Mouse (Mus musculus) hindbrain, embryonic 11.5 days (tissue): ENCODE data around the gene Prss33. TPM values are rescaled to one million over a fixed set of nuclear protein-coding genes. Genes with fewer than 3 reads are reported as not detected.

Experiments used
- ATAC-seq: fragments of 200-750 bp; cut with Nextera tagmentation; 2 replicates; pipeline ENCODE4 v1.8.0; 2017; ENCODE audit warnings: mild to moderate bottlenecking, moderate TSS enrichment, moderate library complexity; ENCODE audit not compliant: low FRiP score
- DNase-seq: peaks from one replicate; pipeline ENCODE4 v3.0.0-alpha.2; 2015; ENCODE audit warnings: low spot score
- H3K27ac ChIP-seq: fragments of 300-500 bp; sonication (generic); 2 replicates; pipeline ENCODE4 v1.5.1; 2014; ENCODE audit warnings: mild to moderate bottlenecking, low read depth, low read length
- H3K27me3 ChIP-seq: fragments of 300-500 bp; sonication (generic); 2 replicates; pipeline ENCODE4 v1.6.1; 2014; ENCODE audit warnings: mild to moderate bottlenecking, low read length, moderate library complexity, mixed read lengths; ENCODE audit not compliant: control insufficient read depth, insufficient read depth
- H3K36me3 ChIP-seq: fragments of 300-500 bp; sonication (generic); 2 replicates; pipeline ENCODE4 v1.6.1; 2014; ENCODE audit warnings: mild to moderate bottlenecking, low read length, moderate library complexity, mixed read lengths; ENCODE audit not compliant: control insufficient read depth, insufficient read depth
- H3K4me1 ChIP-seq: fragments of 300-500 bp; sonication (generic); replicated peaks from 2 replicates; pipeline ENCODE4 v1.6.1; 2014; ENCODE audit warnings: low read length, mixed read lengths; ENCODE audit not compliant: control insufficient read depth, insufficient read depth
- H3K4me2 ChIP-seq: fragments of 300-500 bp; sonication (generic); replicated peaks from 2 replicates; pipeline ENCODE4 v1.6.1; 2014; ENCODE audit warnings: mild to moderate bottlenecking, low read depth, low read length
- H3K4me3 ChIP-seq: fragments of 300-500 bp; sonication (generic); 2 replicates; pipeline ENCODE4 v1.5.1; 2014; ENCODE audit warnings: low read depth, low read length
- H3K9ac ChIP-seq: fragments of 300-500 bp; sonication (generic); 2 replicates; pipeline ENCODE4 v1.6.1; 2014; ENCODE audit warnings: low read depth, low read length
- H3K9me3 ChIP-seq: fragments of 300-500 bp; sonication (generic); 2 replicates; pipeline ENCODE4 v1.6.1; 2016; ENCODE audit warnings: low read length; ENCODE audit not compliant: control insufficient read depth
- WGBS: fragments of 180-500 bp; shearing (Covaris S2); extraction: QIAGEN DNeasy Blood & Tissue Kit; methylation state at CpG from one replicate; pipeline ENCODE4 v1.1.7; 2014; 5-methylcytosine and 5-hydroxymethylcytosine counted together
- polyA plus RNA-seq: library from polyadenylated mRNA; unstranded; fragments of >200 nt; fragmentation: Nextera tagmentation; extraction: Ambion mirVana; gene quantifications from 2 replicates; pipeline ENCODE4 v1.2.1, GENCODE M21; 2014

The Prss33 gene
- polyA plus RNA-seq, 1 experiment from 2014 or later: not detected

GRCm38 (mm10) chr17:23802746-23803365 lies 33.0 kb downstream of the Prss33 start:
- Histone ChIP-seq H3K4me2 (peak overlapping the region; percentile 68), H3K36me3 (no peaks in the 10 kb centered on the region), H3K4me1 (no peaks in the 10 kb centered on the region), H3K4me3 (peak overlapping the region; percentile 100), H3K9me3 (no peaks in the 10 kb centered on the region), H3K27me3 (no peaks in the 10 kb centered on the region), H3K27ac (peak overlapping the region; percentile 96), H3K9ac (peak overlapping the region; percentile 95)
- ATAC-seq (peak; percentile 99), DNase-seq (peak; percentile 98)
- WGBS: under 1% methylated on average over 60 of the region's 60 CpGs

GRCm38 (mm10) chr17:23801627-23802026 lies 34.2 kb downstream of the Prss33 start:
- Histone ChIP-seq H3K4me2 (no peak overlapping the region), H3K4me1 (no peaks in the 10 kb centered on the region), H3K27ac (no peak overlapping the region), H3K9me3 (no peaks in the 10 kb centered on the region), H3K27me3 (no peaks in the 10 kb centered on the region), H3K9ac (no peak overlapping the region), H3K36me3 (no peaks in the 10 kb centered on the region), H3K4me3 (no peak overlapping the region)
- 91% methylated on average over 10 of the region's 10 CpGs for WGBS
- no peak for ATAC-seq
- DNase-seq: no peak

- Histone ChIP-seq H3K4me2 (no peak overlapping the region), H3K36me3 (no peaks in the 10 kb centered on the region), H3K9me3 (no peaks in the 10 kb centered on the region), H3K27ac (no peak overlapping the region), H3K9ac (no peak overlapping the region), H3K4me1 (no peaks in the 10 kb centered on the region), H3K4me3 (no peak overlapping the region), H3K27me3 (no peaks in the 10 kb centered on the region)
- WGBS: 77% methylated on average over 7 of the region's 7 CpGs
- no peak for ATAC-seq
- DNase-seq: no peak
Observed at GRCm38 (mm10) chr17:23797316-23797715, 38.5 kb downstream of the Prss33 start.

GRCm38 (mm10) chr17:23795323-23795722 lies 40.5 kb downstream of the Prss33 start:
- WGBS: 95% methylated on average over 8 of the region's 8 CpGs
- Histone ChIP-seq H3K4me2 (no peak overlapping the region), H3K9me3 (no peaks in the 10 kb centered on the region), H3K4me3 (no peak overlapping the region), H3K27me3 (no peaks in the 10 kb centered on the region), H3K4me1 (no peaks in the 10 kb centered on the region), H3K36me3 (no peaks in the 10 kb centered on the region), H3K9ac (no peak overlapping the region), H3K27ac (no peak overlapping the region)
- ATAC-seq (no peak), DNase-seq (no peak)

- no peak for ATAC-seq
Observed at GRCm38 (mm10) chr17:23791079-23791357, 44.8 kb downstream of the Prss33 start.

GRCm38 (mm10) chr17:23790269-23791078 lies 45.4 kb downstream of the Prss33 start, which contains the start of gene Srrm2:
TSS of gene Srrm2 (plus strand) at chr17:23790532.
- ATAC-seq (peak; percentile 73), DNase-seq (peak; percentile 80)
- Histone ChIP-seq H3K4me2 (peak within 1 kb of the TSS; percentile 73), H3K9ac (peak within 1 kb of the TSS; percentile 79), H3K36me3 (no peaks in the 10 kb centered on the region), H3K27ac (peak within 1 kb of the TSS; percentile 84), H3K27me3 (no peaks in the 10 kb centered on the region), H3K4me3 (peak within 1 kb of the TSS; percentile 36), H3K4me1 (0 out of 2 replicates have a peak, but pooled peaks cover 2% of the 10 kb centered on the region), H3K9me3 (no peaks in the 10 kb centered on the region)
- WGBS: 2% methylated on average over 29 of the region's 29 CpGs

More at GRCm38 (mm10) chr17:23791079-23791357, 44.8 kb downstream of the Prss33 start:
- H3K4me1 ChIP-seq: 0 out of 2 replicates have a peak, but pooled peaks cover 2% of the 10 kb centered on the region
- 60% methylated on average over 2 of the region's 2 CpGs for WGBS
- peak overlapping the region; percentile 84 for H3K27ac ChIP-seq
- DNase-seq: no peak
- no peaks in the 10 kb centered on the region for H3K27me3 ChIP-seq
- H3K4me3 ChIP-seq: peak overlapping the region; percentile 36
- peak overlapping the region; percentile 79 for H3K9ac ChIP-seq
- no peaks in the 10 kb centered on the region for H3K36me3 ChIP-seq
- H3K9me3 ChIP-seq: no peaks in the 10 kb centered on the region
- peak overlapping the region; percentile 73 for H3K4me2 ChIP-seq

GRCm38 (mm10) chr17:23789749-23790268 lies 46.0 kb downstream of the Prss33 start:
- peak overlapping the region; percentile 36 for H3K4me3 ChIP-seq
- H3K9me3 ChIP-seq: no peaks in the 10 kb centered on the region
- no peaks in the 10 kb centered on the region for H3K36me3 ChIP-seq
- DNase-seq (peak; percentile 39), ATAC-seq (0 out of 2 replicates have a peak, but pooled peaks have one; percentile 6)
- 8% methylated on average over 8 of the region's 8 CpGs for WGBS
- H3K9ac ChIP-seq: peak overlapping the region; percentile 79
- H3K4me2 ChIP-seq: peak overlapping the region; percentile 73
- H3K4me1 ChIP-seq: 0 out of 2 replicates have a peak, but pooled peaks cover 2% of the 10 kb centered on the region
- peak overlapping the region; percentile 84 for H3K27ac ChIP-seq
- H3K27me3 ChIP-seq: no peaks in the 10 kb centered on the region

- Histone ChIP-seq H3K27me3 (no peaks in the 10 kb centered on the region), H3K4me1 (0 out of 2 replicates have a peak, but pooled peaks cover 2% of the 10 kb centered on the region), H3K9me3 (no peaks in the 10 kb centered on the region), H3K27ac (no peak overlapping the region), H3K9ac (no peak overlapping the region), H3K4me2 (no peak overlapping the region), H3K4me3 (no peak overlapping the region), H3K36me3 (no peaks in the 10 kb centered on the region)
- ATAC-seq (no peak), DNase-seq (no peak)
- 87% methylated on average over 4 of the region's 4 CpGs for WGBS
Observed at GRCm38 (mm10) chr17:23788973-23789372, 46.9 kb downstream of the Prss33 start.
